27 mouse cellular contexts compared by ENCODE assay signal in genomic region chr12:29897533-29898085, GRCm38 (mm10). TPM values are rescaled to one million over a fixed set of nuclear protein-coding genes. Genes with fewer than 3 reads are reported as not detected.
DNase-seq lines count a peak whose midpoint lies in the region; ATAC-seq and TF ChIP-seq lines count a peak whose summit lies in the region.
"Had no signal": no experiment of that assay in that cellular context is flagged by ENCODE, and none has a peak within 500 bp of the region (broad histone marks: within the 10 kb centered on the region; RNA-seq: fewer than 3 reads in every experiment).

No protein-coding gene starts in this region.

- no peak for DNase-seq in hindbrain, embryonic 10.5 days (ENCODE audit: low spot score)
- DNase-seq in lung, embryonic 14.5 days: peak; percentile 78
- no peak for DNase-seq in lung, adult 18-20 months
- DNase-seq in lung, postnatal 0 days (ENCODE audit: low spot score): no peak
- DNase-seq in lung, postnatal 25 days (ENCODE audit: low spot score): no peak
- DNase-seq: adrenal gland, postnatal 10 days; adrenal gland, postnatal 36 days; B cell, adult 2 months; cerebellum, adult 18-20 months; cerebellum, adult 9-10 months; cerebellum, postnatal 14 days; gastrocnemius, postnatal 10 days; gastrocnemius, postnatal 36 days; heart, adult 2 months; heart, postnatal 14 days; heart, postnatal 4 days had no signal

- H3K4me2 ChIP-seq in hindbrain, embryonic 16.5 days (ENCODE audit: low read length): no peak overlapping the region
- no peak overlapping the region for H3K4me2 ChIP-seq in lung, embryonic 14.5 days
- no peak overlapping the region for H3K4me2 ChIP-seq in lung, postnatal 0 days (replicated peaks; ENCODE audit: low read depth, low read length)
- H3K4me2 ChIP-seq: forebrain, embryonic 13.5 days; heart, embryonic 13.5 days; hindbrain, embryonic 13.5 days had no signal

- no peak for TF ChIP-seq EP300 in lung, postnatal 0 days (IDR thresholded peaks at IDR 0.05)

- H3K4me1 ChIP-seq in hindbrain, embryonic 16.5 days (ENCODE audit: control insufficient read depth, insufficient read depth, low read depth, low read length): no peaks in the 10 kb centered on the region
- H3K4me1 ChIP-seq in hindbrain, embryonic 10.5 days (replicated peaks): no peaks in the 10 kb centered on the region
- H3K4me1 ChIP-seq in lung, embryonic 14.5 days (ENCODE audit: insufficient read depth): no peaks in the 10 kb centered on the region
- H3K4me1 ChIP-seq in lung, postnatal 0 days (ENCODE audit: insufficient read depth, low read depth, low read length): no peaks in the 10 kb centered on the region
- H3K4me1 ChIP-seq: forebrain, embryonic 10.5 days; forebrain, embryonic 13.5 days; heart, embryonic 10.5 days; heart, embryonic 13.5 days; hindbrain, embryonic 13.5 days had no signal

- 65% methylated on average over 3 of the region's 3 CpGs for WGBS in hindbrain, embryonic 16.5 days
- 85% methylated on average over 3 of the region's 3 CpGs for WGBS in hindbrain, embryonic 10.5 days
- WGBS in lung, embryonic 14.5 days: 40% methylated on average over 3 of the region's 3 CpGs
- 52% methylated on average over 3 of the region's 3 CpGs for WGBS in lung, postnatal 0 days

- no peak overlapping the region for H3K9ac ChIP-seq in hindbrain, embryonic 16.5 days (ENCODE audit: low read depth, low read length)
- H3K9ac ChIP-seq in lung, embryonic 14.5 days: no peak overlapping the region
- H3K9ac ChIP-seq in lung, postnatal 0 days (replicated peaks; ENCODE audit: low read depth): no peak overlapping the region
- H3K9ac ChIP-seq: forebrain, embryonic 13.5 days; heart, embryonic 13.5 days; hindbrain, embryonic 13.5 days had no signal

- no peaks in the 10 kb centered on the region for H3K9me3 ChIP-seq in hindbrain, embryonic 16.5 days (ENCODE audit: control insufficient read depth, low read length)
- H3K9me3 ChIP-seq in hindbrain, embryonic 10.5 days: no peaks in the 10 kb centered on the region
- H3K9me3 ChIP-seq in lung, embryonic 14.5 days (ENCODE audit: low read depth, low read length): no peaks in the 10 kb centered on the region
- no peaks in the 10 kb centered on the region for H3K9me3 ChIP-seq in lung, postnatal 0 days (ENCODE audit: low read length)
- H3K9me3 ChIP-seq: forebrain, embryonic 10.5 days; forebrain, embryonic 13.5 days; heart, embryonic 10.5 days; heart, embryonic 13.5 days; hindbrain, embryonic 13.5 days had no signal

- H3K36me3 ChIP-seq in hindbrain, embryonic 16.5 days (ENCODE audit: control insufficient read depth, insufficient read depth, low read length): peaks cover 13% of the 10 kb centered on the region
- no peaks in the 10 kb centered on the region for H3K36me3 ChIP-seq in hindbrain, embryonic 10.5 days
- no peaks in the 10 kb centered on the region for H3K36me3 ChIP-seq in lung, embryonic 14.5 days (ENCODE audit: insufficient read depth)
- no peaks in the 10 kb centered on the region for H3K36me3 ChIP-seq in lung, postnatal 0 days (ENCODE audit: insufficient read depth, low read length)
- H3K36me3 ChIP-seq: forebrain, embryonic 10.5 days; G1E; heart, embryonic 10.5 days; heart, embryonic 13.5 days had no signal

- peak; percentile 40 for ATAC-seq in hindbrain, embryonic 16.5 days
- peak; percentile 86 for ATAC-seq in lung, embryonic 14.5 days (ENCODE audit: insufficient read depth)
- ATAC-seq in lung, postnatal 0 days: 0 out of 2 replicates have a peak, but pooled peaks have one; percentile 19
- ATAC-seq: forebrain, embryonic 13.5 days; forebrain, embryonic 16.5 days; inflammation-experienced regulatory T-cells, adult 6 months; Patski had no signal

- H3K4me3 ChIP-seq in hindbrain, embryonic 16.5 days (ENCODE audit: low read length): no peak overlapping the region
- no peak overlapping the region for H3K4me3 ChIP-seq in hindbrain, embryonic 10.5 days
- no peak overlapping the region for H3K4me3 ChIP-seq in lung, embryonic 14.5 days (ENCODE audit: low read depth, low read length)
- H3K4me3 ChIP-seq in lung, postnatal 0 days (ENCODE audit: low read depth, low read length): no peak overlapping the region
- H3K4me3 ChIP-seq: forebrain, embryonic 10.5 days; forebrain, embryonic 13.5 days; heart, adult 2 months; heart, embryonic 10.5 days; heart, embryonic 13.5 days; hindbrain, embryonic 13.5 days had no signal

- TF ChIP-seq CTCF in lung, embryonic 14.5 days (IDR thresholded peaks at IDR 0.05; ENCODE audit: low read depth): no peak
- TF ChIP-seq CTCF in lung, postnatal 0 days (IDR thresholded peaks at IDR 0.05): no peak

- no peak overlapping the region for H3K27ac ChIP-seq in hindbrain, embryonic 16.5 days (ENCODE audit: low read depth, low read length)
- no peak overlapping the region for H3K27ac ChIP-seq in hindbrain, embryonic 10.5 days
- no peak overlapping the region for H3K27ac ChIP-seq in lung, embryonic 14.5 days (ENCODE audit: low read depth)
- no peak overlapping the region for H3K27ac ChIP-seq in lung, postnatal 0 days (ENCODE audit: low read length)
- H3K27ac ChIP-seq: forebrain, embryonic 10.5 days; forebrain, embryonic 13.5 days; heart, adult 2 months; heart, embryonic 10.5 days; heart, embryonic 13.5 days; hindbrain, embryonic 13.5 days had no signal

- H3K27me3 ChIP-seq in hindbrain, embryonic 16.5 days (replicated peaks; ENCODE audit: control insufficient read depth, insufficient read depth, low read length): no peaks in the 10 kb centered on the region
- H3K27me3 ChIP-seq in hindbrain, embryonic 10.5 days (ENCODE audit: insufficient read depth, poor library complexity, severe bottlenecking): no peaks in the 10 kb centered on the region
- H3K27me3 ChIP-seq in lung, embryonic 14.5 days (ENCODE audit: insufficient read depth, low read length): no peaks in the 10 kb centered on the region
- H3K27me3 ChIP-seq in lung, postnatal 0 days (replicated peaks; ENCODE audit: insufficient read depth, low read length): no peaks in the 10 kb centered on the region
- H3K27me3 ChIP-seq: CH12.LX; heart, embryonic 13.5 days; hindbrain, embryonic 13.5 days had no signal

RNA-seq across cellular contexts. Expression of gene Pxdn, which starts 39.8 kb away (rescaled TPM):
- 35.4 and 57.3 TPM in 2 replicates for polyA plus RNA-seq in hindbrain, embryonic 16.5 days (2015; fragmentation: Nextera tagmentation; extraction: Ambion mirVana)
- 71.4 and 78.2 TPM in 2 replicates for polyA plus RNA-seq in hindbrain, embryonic 10.5 days (2016; fragmentation: Nextera tagmentation; extraction: Ambion mirVana)
- polyA plus RNA-seq in lung, embryonic 14.5 days (2014; fragmentation: Nextera tagmentation; extraction: Ambion mirVana): 135 and 144 TPM in 2 replicates
- 56.1 and 66.0 TPM in 2 replicates for polyA plus RNA-seq in lung, postnatal 0 days (2015; fragmentation: Nextera tagmentation; extraction: Ambion mirVana)
- polyA plus RNA-seq: G1E; inflammation-experienced regulatory T-cells, adult 6 months had no signal

Comparison
In these comparisons a context has a peak if more than half of its experiments do, and no peak if none do; other contexts are left out.
1. ATAC-seq: peak in every context shown above with its lines; median percentile 86 in lung, embryonic 14.5 days; 40 in hindbrain, embryonic 16.5 days; 19 in lung, postnatal 0 days.